Mouse (Mus musculus): ENCODE measurements at regions not wholly inside any gene's neighbourhood (a gene's known extent, or its start where the extent isn't known, plus 50 kb on each side); places are given as distances from the start of the nearest gene placed in this dataset.
A peak's percentile ranks its signal among the peaks of the same experiment; 100 is the strongest.
"Not testable (repeated sequence)": the region's sequence is repeated elsewhere in the genome, so short reads cannot be mapped to it uniquely, and the experiment has no call there.

- Histone ChIP-seq H3K36me3 (replicated peaks; ENCODE audit: insufficient read depth, low read length) (no peaks in the 10 kb centered on the region), H3K27ac (ENCODE audit: low read depth) (no peak overlapping the region), H3K4me1 (ENCODE audit: insufficient read depth) (no peaks in the 10 kb centered on the region), H3K27me3 (ENCODE audit: insufficient read depth, low read length) (no peaks in the 10 kb centered on the region), H3K9me3 (ENCODE audit: low read length) (no peaks in the 10 kb centered on the region), H3K4me3 (ENCODE audit: low read depth, low read length) (no peak overlapping the region), H3K9ac (replicated peaks) (no peak overlapping the region), H3K4me2 (ENCODE audit: low read depth, low read length) (no peak overlapping the region)
- WGBS (ENCODE audit: insufficient replicate concordance) = 30% methylated on average over 2 of the region's 2 CpGs
- no peak for ATAC-seq
- TF ChIP-seq EP300 (IDR thresholded peaks at IDR 0.05; ENCODE audit: low read depth) = no peak
- TF ChIP-seq CTCF (IDR thresholded peaks at IDR 0.05; ENCODE audit: low read depth) = peak; percentile 17; the same call in 1 of the 2 replicates
- no peak for DNase-seq
These were observed 665.9 kb upstream of the Tacstd2 start for GRCm38 (mm10) chr6:68201448-68201847.

- Histone ChIP-seq H3K4me3 (ENCODE audit: low read depth, low read length) (no peak overlapping the region), H3K4me1 (ENCODE audit: insufficient read depth) (no peaks in the 10 kb centered on the region), H3K27ac (ENCODE audit: low read depth) (no peak overlapping the region), H3K4me2 (ENCODE audit: low read depth, low read length) (no peak overlapping the region), H3K9ac (replicated peaks) (no peak overlapping the region), H3K9me3 (ENCODE audit: low read length) (no peaks in the 10 kb centered on the region), H3K36me3 (replicated peaks; ENCODE audit: insufficient read depth, low read length) (no peaks in the 10 kb centered on the region), H3K27me3 (ENCODE audit: insufficient read depth, low read length) (no peaks in the 10 kb centered on the region)
- no peak for ATAC-seq
- no peak for TF ChIP-seq EP300 (IDR thresholded peaks at IDR 0.05; ENCODE audit: low read depth)
- no peak for TF ChIP-seq CTCF (IDR thresholded peaks at IDR 0.05; ENCODE audit: low read depth)
- DNase-seq = no peak
These were observed 662.4 kb upstream of the Tacstd2 start for GRCm38 (mm10) chr6:68198031-68198430.

GRCm38 (mm10) chr6:68164792-68165191 lies 629.2 kb upstream of the Tacstd2 start:
- Histone ChIP-seq H3K4me3 (ENCODE audit: low read depth, low read length) (no peak overlapping the region), H3K27me3 (ENCODE audit: insufficient read depth, low read length) (no peaks in the 10 kb centered on the region), H3K9ac (replicated peaks) (no peak overlapping the region), H3K27ac (ENCODE audit: low read depth) (no peak overlapping the region; the same call in 1 of the 2 replicates), H3K4me1 (ENCODE audit: insufficient read depth) (no peaks in the 10 kb centered on the region), H3K36me3 (replicated peaks; ENCODE audit: insufficient read depth, low read length) (no peaks in the 10 kb centered on the region), H3K4me2 (ENCODE audit: low read depth, low read length) (no peak overlapping the region), H3K9me3 (ENCODE audit: low read length) (no peaks in the 10 kb centered on the region)
- DNase-seq = no peak
- TF ChIP-seq EP300 (IDR thresholded peaks at IDR 0.05; ENCODE audit: low read depth) (no peak), CTCF (IDR thresholded peaks at IDR 0.05; ENCODE audit: low read depth) (no peak)
- WGBS (ENCODE audit: insufficient replicate concordance) = 74% methylated on average over 4 of the region's 4 CpGs
- no peak for ATAC-seq

DNA sequence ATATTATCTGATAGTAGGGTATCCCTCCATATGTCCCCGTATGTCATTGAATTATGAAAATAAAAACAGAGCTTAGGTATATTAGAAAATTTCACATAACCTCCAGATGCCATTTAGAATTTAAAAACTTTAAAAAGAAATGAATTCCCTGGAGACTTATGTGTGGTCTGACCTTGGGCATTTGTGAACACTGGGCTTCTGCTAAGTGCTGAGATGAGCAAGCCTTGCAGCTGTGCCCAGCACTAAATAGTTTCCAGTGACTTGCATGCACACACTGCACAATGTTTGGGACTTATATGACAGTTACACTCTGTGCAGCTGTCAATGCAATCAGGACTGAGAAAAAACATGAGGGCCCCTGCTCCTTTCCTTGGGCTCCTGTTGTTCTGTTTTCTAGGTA lies 628.5 kb upstream of the Tacstd2 start:
- not testable (repeated sequence) for H3K36me3 ChIP-seq (replicated peaks; ENCODE audit: insufficient read depth, low read length); H3K4me2 ChIP-seq (ENCODE audit: low read depth, low read length); H3K27ac ChIP-seq (ENCODE audit: low read depth); H3K4me3 ChIP-seq (ENCODE audit: low read depth, low read length); H3K27me3 ChIP-seq (ENCODE audit: insufficient read depth, low read length); DNase-seq; H3K9me3 ChIP-seq (ENCODE audit: low read length); H3K4me1 ChIP-seq (ENCODE audit: insufficient read depth); H3K9ac ChIP-seq (replicated peaks); ATAC-seq
- WGBS (ENCODE audit: insufficient replicate concordance) = 69% methylated on average over 1 of the region's 1 CpGs

- Histone ChIP-seq H3K4me1 (ENCODE audit: insufficient read depth) (no peaks in the 10 kb centered on the region), H3K4me2 (ENCODE audit: low read depth, low read length) (no peak overlapping the region), H3K36me3 (replicated peaks; ENCODE audit: insufficient read depth, low read length) (no peaks in the 10 kb centered on the region), H3K4me3 (ENCODE audit: low read depth, low read length) (no peak overlapping the region), H3K27me3 (ENCODE audit: insufficient read depth, low read length) (no peaks in the 10 kb centered on the region), H3K9ac (replicated peaks) (no peak overlapping the region), H3K9me3 (ENCODE audit: low read length) (no peaks in the 10 kb centered on the region), H3K27ac (ENCODE audit: low read depth) (no peak overlapping the region)
- TF ChIP-seq EP300 (IDR thresholded peaks at IDR 0.05; ENCODE audit: low read depth) (no peak), CTCF (IDR thresholded peaks at IDR 0.05; ENCODE audit: low read depth) (no peak)
- 69% methylated on average over 1 of the region's 1 CpGs for WGBS (ENCODE audit: insufficient replicate concordance)
- ATAC-seq (no peak), DNase-seq (no peak)
These were observed 616.0 kb upstream of the Tacstd2 start for GRCm38 (mm10) chr6:68151569-68151968.

GRCm38 (mm10) chr6:68102481-68102880 lies 566.9 kb upstream of the Tacstd2 start:
- Histone ChIP-seq H3K36me3 (replicated peaks; ENCODE audit: insufficient read depth, low read length) (no peaks in the 10 kb centered on the region), H3K9me3 (ENCODE audit: low read length) (no peaks in the 10 kb centered on the region), H3K9ac (replicated peaks) (no peak overlapping the region), H3K4me3 (ENCODE audit: low read depth, low read length) (no peak overlapping the region), H3K4me1 (ENCODE audit: insufficient read depth) (no peaks in the 10 kb centered on the region), H3K4me2 (ENCODE audit: low read depth, low read length) (no peak overlapping the region), H3K27ac (ENCODE audit: low read depth) (no peak overlapping the region), H3K27me3 (ENCODE audit: insufficient read depth, low read length) (no peaks in the 10 kb centered on the region)
- TF ChIP-seq CTCF (IDR thresholded peaks at IDR 0.05; ENCODE audit: low read depth) (peak; percentile 43), EP300 (IDR thresholded peaks at IDR 0.05; ENCODE audit: low read depth) (no peak)
- ATAC-seq (no peak), DNase-seq (peak; percentile 13)
